Mouse (Mus musculus): ENCODE data around the gene Metap1d.

Metap1d gene

GRCm38 (mm10) chr2:71453161-71453916 lies at the start of gene Metap1d:
Metap1d (plus strand) TSS chr2:71453276.
- peak; percentile 94 for DNase-seq (ENCODE audit: low read depth, low spot score)

GRCm38 (mm10) chr2:71405613-71406012 lies 47.5 kb upstream of the Metap1d start:
- DNase-seq (ENCODE audit: low read depth, low spot score): no peak

- DNase-seq (ENCODE audit: low read depth, low spot score): no peak
These were observed 34.3 kb upstream of the Metap1d start for GRCm38 (mm10) chr2:71418760-71419280.

GRCm38 (mm10) chr2:71419408-71419807 lies 33.7 kb upstream of the Metap1d start:
- DNase-seq (ENCODE audit: low read depth, low spot score): no peak

GRCm38 (mm10) chr2:71420895-71421425 lies 32.1 kb upstream of the Metap1d start:
- no peak for DNase-seq (ENCODE audit: low read depth, low spot score)

DNA sequence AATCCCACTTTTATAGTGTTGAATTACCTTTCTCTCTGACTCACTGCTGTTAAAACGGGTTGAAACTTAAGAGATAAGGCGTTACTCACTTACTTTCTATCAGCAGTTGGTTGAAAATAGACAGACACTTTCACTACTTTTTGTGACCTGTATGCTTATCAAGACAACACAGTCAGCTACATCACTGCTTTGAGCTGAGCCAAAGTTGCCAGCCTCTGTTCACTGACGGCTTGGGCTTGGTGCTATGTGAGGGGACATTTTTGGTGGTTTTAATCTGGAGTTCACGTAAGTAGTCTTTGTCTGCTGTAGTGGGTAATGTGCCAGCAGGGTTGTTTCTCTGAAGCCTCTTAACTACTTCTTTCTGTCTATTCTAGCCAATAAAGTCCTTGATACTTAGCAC lies 28.5 kb upstream of the Metap1d start:
- DNase-seq (ENCODE audit: low read depth, low spot score): no peak

GRCm38 (mm10) chr2:71435440-71435839 lies 17.6 kb upstream of the Metap1d start:
- DNase-seq (ENCODE audit: low read depth, low spot score): no peak

GRCm38 (mm10) chr2:71443376-71443775 lies 9.7 kb upstream of the Metap1d start:
- no peak for DNase-seq (ENCODE audit: low read depth, low spot score)

- no peak for DNase-seq (ENCODE audit: low read depth, low spot score)
These were observed 7.4 kb upstream of the Metap1d start for GRCm38 (mm10) chr2:71445536-71446196.

GRCm38 (mm10) chr2:71449604-71450003 lies 3.5 kb upstream of the Metap1d start:
- DNase-seq (ENCODE audit: low read depth, low spot score): no peak

DNA sequence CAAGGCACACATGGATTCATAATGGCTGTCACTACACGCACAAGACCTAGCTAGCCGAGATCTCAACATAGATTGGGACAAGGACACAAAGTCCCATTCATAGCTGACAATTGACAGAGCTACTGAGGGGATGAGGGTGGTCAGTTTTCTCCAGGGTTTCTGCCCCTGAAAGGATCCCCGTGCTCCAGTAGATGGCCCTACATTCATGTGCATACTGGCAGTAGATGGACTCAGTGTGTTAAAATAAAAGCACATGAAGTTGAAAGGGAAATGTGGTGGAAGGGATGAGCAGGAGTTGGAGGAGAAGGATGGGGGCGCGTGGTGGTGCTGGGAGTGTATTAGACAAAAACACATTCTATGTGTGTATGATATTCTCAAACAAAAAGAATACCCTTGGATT lies 1.3 kb upstream of the Metap1d start:
- DNase-seq (ENCODE audit: low read depth, low spot score): no peak

DNA sequence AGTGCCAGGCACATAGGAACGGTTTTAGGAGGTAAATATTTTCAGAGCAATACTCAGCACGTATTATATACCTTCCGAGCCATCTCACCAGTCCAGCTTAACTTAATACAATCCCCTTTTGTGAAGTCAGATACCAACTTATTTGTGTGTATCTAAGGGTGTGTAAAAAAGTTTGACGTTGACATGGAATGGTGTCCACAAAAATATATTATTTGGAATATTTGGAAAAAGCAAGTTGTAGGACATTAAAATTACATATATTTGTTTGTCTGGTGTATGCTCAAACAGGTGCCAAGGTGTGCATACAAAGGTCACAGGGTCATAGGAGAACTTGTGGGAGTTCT lies 813 bp downstream of the Metap1d start:
- no peak for DNase-seq (ENCODE audit: low read depth, low spot score)

DNA sequence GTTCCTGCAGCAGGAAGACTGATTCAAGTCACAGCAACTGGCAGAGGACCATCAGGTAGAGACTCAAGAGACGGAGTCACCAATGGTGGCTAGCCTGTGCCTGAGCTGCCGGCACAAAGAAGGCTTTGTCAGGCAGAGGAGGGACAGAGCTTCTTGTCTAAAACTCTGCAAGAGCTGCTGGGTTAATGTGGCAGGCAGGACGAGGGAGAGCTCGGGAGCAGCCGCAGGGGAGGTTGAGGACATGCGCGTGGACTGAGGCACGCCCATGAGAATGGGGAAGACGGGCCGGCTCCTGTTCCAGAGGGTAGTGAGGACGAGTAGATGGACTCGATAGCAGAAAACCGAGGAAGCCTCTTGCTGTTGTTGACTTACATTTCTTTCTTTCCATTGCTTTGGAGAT lies 5.5 kb downstream of the Metap1d start:
- no peak for DNase-seq (ENCODE audit: low read depth, low spot score)

DNA sequence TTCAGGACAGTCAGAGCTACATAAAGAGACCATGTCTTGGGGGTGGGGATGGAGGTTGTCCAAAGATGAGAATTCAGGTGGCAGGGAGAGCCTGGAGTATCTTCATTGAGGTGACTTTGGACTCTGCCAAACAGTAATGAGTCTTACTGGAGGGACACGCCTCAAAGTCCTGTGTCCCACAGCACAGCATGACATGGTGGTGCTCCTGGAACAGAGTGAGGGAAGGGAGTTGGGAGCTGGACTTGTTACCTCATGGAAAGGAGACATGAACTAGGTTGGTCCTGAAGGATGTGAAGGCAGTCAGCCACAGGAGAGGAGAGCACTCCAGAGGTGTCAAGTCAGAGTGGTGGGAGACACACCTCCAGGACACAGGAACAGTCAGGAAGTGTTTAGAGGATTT lies 6.6 kb downstream of the Metap1d start:
- no peak for DNase-seq (ENCODE audit: low read depth, low spot score)

DNA sequence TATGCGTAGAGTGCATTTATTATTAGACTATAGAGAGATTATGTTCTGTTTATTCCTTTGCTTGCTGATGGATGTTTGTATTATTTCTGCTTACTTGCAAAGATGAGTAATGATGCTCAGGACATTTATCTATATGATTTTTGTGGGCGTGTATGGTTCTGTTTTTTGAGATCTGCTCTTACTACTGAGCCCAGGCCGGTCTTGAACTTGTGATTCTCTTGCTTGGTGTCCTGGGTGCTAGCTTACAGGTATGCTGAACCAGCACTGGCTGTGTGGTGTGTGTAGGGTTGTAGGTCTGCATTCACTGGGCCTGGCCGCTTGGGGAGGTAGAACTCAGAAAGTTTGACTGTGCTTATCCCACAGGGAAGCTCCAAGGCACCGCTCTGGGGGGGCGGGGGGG lies 8.1 kb downstream of the Metap1d start:
- no peak for DNase-seq (ENCODE audit: low read depth, low spot score)

GRCm38 (mm10) chr2:71461589-71461988 lies 8.5 kb downstream of the Metap1d start:
- DNase-seq (ENCODE audit: low read depth, low spot score): no peak

DNA sequence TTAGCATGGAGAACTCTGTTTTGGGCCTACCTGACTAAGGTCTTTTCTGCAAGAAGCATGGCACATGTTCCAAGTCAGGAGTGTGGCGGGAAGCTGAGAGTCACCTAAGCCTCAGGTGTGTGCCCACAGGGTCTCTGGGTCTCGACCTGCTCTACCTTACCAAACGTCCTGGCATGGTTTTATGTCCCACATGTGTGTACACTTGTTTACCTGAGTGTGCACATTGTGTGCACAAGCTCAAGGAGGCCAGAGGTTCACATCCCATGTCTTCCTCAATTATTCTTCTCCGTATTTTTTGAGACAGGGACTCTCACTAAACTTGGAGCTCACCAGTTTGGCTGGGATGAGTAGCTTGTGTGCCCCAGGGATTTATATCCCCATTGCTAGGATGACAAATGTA lies 9.0 kb downstream of the Metap1d start:
- no peak for DNase-seq (ENCODE audit: low read depth, low spot score)

DNA sequence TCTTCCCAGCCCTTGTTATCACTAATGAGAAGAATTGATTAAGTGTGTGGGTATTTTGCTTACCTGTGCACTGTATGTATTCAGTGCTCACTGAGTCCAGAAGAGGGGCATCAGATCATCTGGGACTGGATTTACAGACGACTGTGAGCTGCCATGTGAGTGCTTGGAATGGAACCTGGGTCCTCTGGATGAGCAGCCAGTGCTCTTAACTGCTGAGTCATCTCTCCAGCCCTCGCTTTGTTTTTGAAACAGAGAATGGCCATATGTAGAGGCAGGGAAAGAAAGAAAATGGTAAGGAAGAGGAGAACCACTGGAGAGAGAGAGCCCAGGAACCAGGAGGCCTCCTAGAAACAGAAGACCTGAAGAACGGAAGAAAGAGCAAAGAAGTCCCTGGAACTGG lies 9.5 kb downstream of the Metap1d start:
- no peak for DNase-seq (ENCODE audit: low read depth, low spot score)

GRCm38 (mm10) chr2:71466103-71466502 lies 13.0 kb downstream of the Metap1d start:
- DNase-seq (ENCODE audit: low read depth, low spot score): no peak

GRCm38 (mm10) chr2:71466861-71467450 lies 13.9 kb downstream of the Metap1d start:
- DNase-seq (ENCODE audit: low read depth, low spot score): no peak

DNA sequence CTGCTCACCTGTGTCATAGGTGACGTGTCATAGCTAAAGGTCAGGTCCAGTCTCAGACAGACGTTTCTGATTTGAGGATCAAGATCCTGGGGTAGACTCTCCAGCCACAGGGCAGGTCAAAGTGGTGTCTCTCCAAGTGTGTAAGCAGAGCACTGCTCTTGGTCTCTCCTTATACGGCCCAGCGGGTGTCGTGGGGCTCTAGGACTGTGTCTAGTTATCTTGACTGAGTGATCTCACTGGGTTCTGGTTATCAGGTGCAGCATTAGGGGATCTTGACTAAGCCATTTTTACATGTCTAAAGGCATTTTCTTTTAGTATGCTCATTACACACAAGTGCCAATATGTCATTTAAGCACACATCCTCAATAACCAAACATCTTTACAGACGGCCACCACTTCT lies 18.0 kb downstream of the Metap1d start:
- no peak for DNase-seq (ENCODE audit: low read depth, low spot score)

GRCm38 (mm10) chr2:71473830-71474229 lies 20.8 kb downstream of the Metap1d start:
- DNase-seq (ENCODE audit: low read depth, low spot score): no peak

DNA sequence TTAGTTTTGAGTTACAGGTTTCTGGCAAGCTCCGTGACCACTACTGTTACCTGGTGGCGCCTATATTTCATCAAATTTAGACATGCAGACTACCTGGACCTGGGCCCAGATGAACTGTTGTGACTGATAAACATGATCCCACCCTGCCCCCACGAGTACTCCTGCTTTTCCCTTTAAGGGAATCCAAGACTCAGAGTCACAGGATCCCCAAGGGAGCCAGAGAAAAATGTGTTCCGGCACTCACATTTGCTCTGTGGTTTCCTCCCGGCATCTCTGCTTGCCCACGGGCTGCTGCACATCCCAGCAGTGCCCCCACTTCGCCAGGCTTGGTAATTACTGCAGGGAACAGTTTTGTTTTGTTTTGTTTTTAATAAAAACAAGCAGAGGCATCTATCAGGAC lies 21.3 kb downstream of the Metap1d start:
- peak; percentile 54 for DNase-seq (ENCODE audit: low read depth, low spot score)
